Mouse (Mus musculus) lung, embryonic 15.5 days (tissue): ENCODE measurements around the gene Rab6b. TPM values are rescaled to one million over a fixed set of nuclear protein-coding genes. Genes with fewer than 3 reads are reported as not detected.

Experiments used
- polyA plus RNA-seq: library from polyadenylated mRNA; unstranded; fragments of >200 nt; fragmentation: Nextera tagmentation; extraction: Ambion mirVana; gene quantifications from 2 replicates; pipeline ENCODE4 v1.2.1, GENCODE M21; 2015

The Rab6b gene
- polyA plus RNA-seq, 1 experiment from 2014 or later, result 4.3 TPM

Other genes with a start within 250 kb of the Rab6b start
- 14.7 and 17.5 TPM in 2 replicates for gene Slco2a1, start 123.1 kb upstream of the Rab6b start, polyA plus RNA-seq
- 62.5 and 66.0 TPM in 2 replicates for gene Srprb, start 90.3 kb downstream of the Rab6b start, polyA plus RNA-seq
- gene Gm20425, start 118.5 kb downstream of the Rab6b start, polyA plus RNA-seq, result 0.49 and 0.84 TPM in 2 replicates
- gene Trf, start 118.7 kb downstream of the Rab6b start, polyA plus RNA-seq, result 81.9 and 117 TPM in 2 replicates
- 1.9 and 2.9 TPM in 2 replicates for gene 1300017J02Rik, start 193.3 kb downstream of the Rab6b start, polyA plus RNA-seq
- gene Topbp1, start 193.4 kb downstream of the Rab6b start, polyA plus RNA-seq, result 73.6 and 75.2 TPM in 2 replicates